Mouse (Mus musculus) bone marrow, adult 2 months (tissue): Measurements from ENCODE around the gene Vnn3.

Source experiments
- CTCF ChIP-seq: fragments of 200-500 bp; IDR thresholded peaks from 2 replicates; pipeline ENCODE4 v1.5.1; 2011; ENCODE audit warnings: low read length, control low read depth; ENCODE audit not compliant: control insufficient read depth, insufficient read depth
- POLR2A ChIP-seq: fragments of 200-500 bp; IDR thresholded peaks from 2 replicates; pipeline ENCODE4 v1.6.1; 2011; ENCODE audit warnings: low read depth, mild to moderate bottlenecking, control low read depth, low read length, borderline replicate concordance; ENCODE audit not compliant: control insufficient read depth

- TF ChIP-seq POLR2A (no peak), CTCF (no peak)
These were observed 13.4 kb downstream of the Vnn3 start for GRCm38 (mm10) chr10:23864362-23865312.
